Mouse (Mus musculus): Measurements from ENCODE around the gene Ncapd3. TPM values are rescaled to one million over a fixed set of nuclear protein-coding genes. Genes with fewer than 3 reads are reported as not detected.

Gene Ncapd3
- polyA plus RNA-seq, 1 experiment from 2014 or later, result 36.4 TPM

DNA sequence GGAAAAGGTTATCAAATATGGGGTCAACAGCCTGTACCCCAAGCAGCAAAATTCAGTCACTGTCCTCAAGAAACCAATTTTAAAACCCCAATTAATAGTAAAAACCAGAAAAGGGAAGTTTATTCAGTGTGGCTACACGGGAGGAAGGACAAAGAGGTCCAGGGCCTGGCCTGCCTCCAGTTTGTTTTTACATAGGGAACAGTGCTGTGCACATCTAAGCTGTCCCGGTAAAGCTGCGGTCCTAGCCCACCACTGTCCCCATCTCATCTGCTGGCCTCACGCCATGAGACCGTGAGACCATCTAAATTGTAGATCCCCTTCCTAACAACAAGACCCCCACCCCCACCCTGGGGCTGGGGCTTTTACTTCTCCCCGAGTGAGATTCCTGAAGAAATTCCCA lies 95.5 kb downstream of the Ncapd3 start:
- Histone ChIP-seq H3K4me2 (no peak overlapping the region), H3K9me3 (no peaks in the 10 kb centered on the region), H3K27ac (no peak overlapping the region), H3K27me3 (no peaks in the 10 kb centered on the region), H3K4me1 (replicated peaks) (peaks cover 4% of the 10 kb centered on the region; the same call in 1 of the 2 replicates), H3K36me3 (no peaks in the 10 kb centered on the region; the same call in 1 of the 2 replicates), H3K9ac (replicated peaks) (no peak overlapping the region), H3K4me3 (replicated peaks) (no peak overlapping the region)
- no peak for ATAC-seq (ENCODE audit: insufficient number of reproducible peaks, insufficient read depth, low FRiP score, low TSS enrichment, low read depth)
- WGBS, result 65% methylated on average over 6 of the region's 6 CpGs

DNA sequence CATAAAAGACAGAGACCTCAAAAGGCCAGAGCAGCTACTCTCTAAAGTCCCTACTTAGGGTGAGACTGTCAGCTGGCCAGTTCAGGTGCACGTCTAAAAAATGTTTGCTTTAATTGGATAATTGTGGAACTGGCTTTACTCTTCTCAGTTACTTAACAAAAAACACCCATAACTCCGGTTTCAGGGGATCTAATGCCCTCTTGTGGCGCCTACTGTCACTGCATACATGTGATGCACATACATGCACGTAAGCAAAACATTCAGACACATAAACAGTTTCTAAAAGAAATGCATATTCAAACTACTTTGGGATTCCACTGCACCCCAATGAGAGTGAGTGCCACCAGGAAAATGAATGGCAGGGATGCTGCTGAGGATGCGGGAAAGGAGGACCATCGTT lies 96.6 kb downstream of the Ncapd3 start:
- 85% methylated on average over 6 of the region's 6 CpGs for WGBS
- Histone ChIP-seq H3K4me3 (replicated peaks) (no peak overlapping the region), H3K27ac (no peak overlapping the region), H3K27me3 (no peaks in the 10 kb centered on the region), H3K9ac (replicated peaks) (no peak overlapping the region), H3K4me1 (replicated peaks) (no peaks in the 10 kb centered on the region; the same call in 1 of the 2 replicates), H3K4me2 (no peak overlapping the region), H3K9me3 (no peaks in the 10 kb centered on the region), H3K36me3 (no peaks in the 10 kb centered on the region; the same call in 1 of the 2 replicates)
- no peak for ATAC-seq (ENCODE audit: insufficient number of reproducible peaks, insufficient read depth, low FRiP score, low TSS enrichment, low read depth)

DNA sequence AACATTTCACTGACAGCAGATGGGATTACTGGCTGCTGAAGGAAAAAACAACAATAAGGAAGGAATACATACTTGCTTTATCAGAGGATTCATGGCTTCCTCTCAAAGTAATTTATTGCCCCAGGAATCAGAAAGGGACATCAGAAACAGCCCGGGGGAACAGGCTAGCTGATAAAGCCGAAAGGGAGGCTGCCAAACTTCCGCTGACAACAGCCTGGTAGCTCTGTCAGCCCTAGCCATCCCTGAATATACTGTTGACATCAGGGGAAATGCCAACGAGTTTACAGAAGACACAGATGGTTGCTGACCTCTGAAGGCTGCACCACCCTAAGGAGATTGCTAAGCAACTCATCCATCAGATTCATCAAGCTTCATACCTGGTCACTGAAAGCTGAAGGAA lies 98.7 kb downstream of the Ncapd3 start:
- Histone ChIP-seq H3K27me3 (no peaks in the 10 kb centered on the region), H3K4me3 (replicated peaks) (no peak overlapping the region), H3K9me3 (no peaks in the 10 kb centered on the region), H3K9ac (replicated peaks) (no peak overlapping the region), H3K36me3 (peaks cover 4% of the 10 kb centered on the region; the same call in 1 of the 2 replicates), H3K4me2 (no peak overlapping the region), H3K4me1 (replicated peaks) (no peaks in the 10 kb centered on the region), H3K27ac (no peak overlapping the region)
- ATAC-seq (ENCODE audit: insufficient number of reproducible peaks, insufficient read depth, low FRiP score, low TSS enrichment, low read depth), result no peak
- 73% methylated on average over 4 of the region's 4 CpGs for WGBS

DNA sequence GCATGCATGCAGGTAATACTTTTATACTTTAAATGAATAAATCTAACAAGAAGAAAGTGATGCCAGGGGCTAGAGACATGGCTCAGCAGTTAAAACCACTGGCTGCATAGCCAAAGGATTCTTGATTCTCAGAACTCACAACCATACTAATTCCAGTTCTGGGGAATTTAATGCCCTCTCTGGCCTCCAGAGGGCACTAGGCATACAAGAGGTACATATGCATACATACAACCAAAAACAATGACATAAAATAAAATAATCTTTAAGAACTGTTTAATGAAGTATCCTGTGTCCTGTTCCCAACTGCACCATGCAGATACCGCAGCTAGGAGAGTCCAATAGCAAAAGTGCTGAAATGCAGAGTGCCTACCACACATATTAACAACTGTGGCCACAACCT lies 104.4 kb downstream of the Ncapd3 start:
- no peak for ATAC-seq (ENCODE audit: insufficient number of reproducible peaks, insufficient read depth, low FRiP score, low TSS enrichment, low read depth)

DNA sequence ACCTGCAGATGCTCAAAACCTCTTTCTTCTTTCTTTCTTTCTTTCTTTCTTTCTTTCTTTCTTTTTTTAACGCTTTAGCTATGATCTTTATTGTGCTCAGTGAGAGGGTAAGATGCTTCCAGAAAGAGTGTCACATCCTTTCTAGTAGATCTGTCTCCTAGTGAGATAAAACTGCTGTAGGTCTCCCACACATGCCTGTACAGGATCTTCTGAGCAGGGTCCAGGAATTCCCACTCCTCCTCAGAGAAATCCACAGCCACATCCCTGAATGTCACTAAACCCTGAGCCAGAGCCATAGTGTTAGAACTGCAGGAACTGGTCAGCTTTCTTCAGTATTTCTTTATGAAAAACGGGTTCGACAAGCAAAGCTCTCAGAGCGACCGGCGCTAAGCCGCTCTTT lies 105.4 kb downstream of the Ncapd3 start:
- 90% methylated on average over 7 of the region's 7 CpGs for WGBS
- H3K4me3 ChIP-seq (replicated peaks), result no peak overlapping the region
- no peaks in the 10 kb centered on the region for H3K27me3 ChIP-seq
- no peak overlapping the region for H3K27ac ChIP-seq
- no peak overlapping the region for H3K4me2 ChIP-seq
- peaks cover 8% of the 10 kb centered on the region; the same call in 1 of the 2 replicates for H3K36me3 ChIP-seq
- no peaks in the 10 kb centered on the region for H3K9me3 ChIP-seq
- no peak overlapping the region for H3K9ac ChIP-seq (replicated peaks)
- H3K4me1 ChIP-seq (replicated peaks), result no peaks in the 10 kb centered on the region
- ATAC-seq (ENCODE audit: insufficient number of reproducible peaks, insufficient read depth, low FRiP score, low TSS enrichment, low read depth), result no peak

More for the DNA sequence above, 104.4 kb downstream of the Ncapd3 start:
- Histone ChIP-seq H3K9ac (replicated peaks) (no peak overlapping the region), H3K9me3 (no peaks in the 10 kb centered on the region), H3K27me3 (no peaks in the 10 kb centered on the region), H3K4me2 (no peak overlapping the region), H3K27ac (no peak overlapping the region), H3K36me3 (peaks cover 8% of the 10 kb centered on the region; the same call in 1 of the 2 replicates), H3K4me1 (replicated peaks) (no peaks in the 10 kb centered on the region), H3K4me3 (replicated peaks) (no peak overlapping the region)
- 74% methylated on average over 1 of the region's 1 CpGs for WGBS

DNA sequence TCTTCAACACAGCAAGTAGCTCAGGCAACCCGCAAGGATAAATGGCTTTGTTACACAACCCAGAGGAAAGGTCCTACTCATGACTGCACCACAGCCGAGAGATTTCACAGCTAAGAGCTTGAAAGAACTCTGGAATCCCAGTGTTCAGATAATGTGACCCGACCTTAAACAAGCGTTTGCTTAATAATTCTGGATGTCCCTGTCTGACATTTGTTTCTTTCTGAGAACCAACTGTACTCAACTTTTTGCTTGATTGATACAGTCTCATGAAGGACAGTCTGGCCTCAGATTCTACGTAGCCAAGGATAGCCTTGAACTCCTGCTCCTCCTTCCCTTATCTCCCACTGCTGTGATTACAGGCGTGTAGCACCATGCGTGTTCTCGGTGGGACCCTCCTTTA lies 106.7 kb downstream of the Ncapd3 start:
- no peak for ATAC-seq (ENCODE audit: insufficient number of reproducible peaks, insufficient read depth, low FRiP score, low TSS enrichment, low read depth)
- Histone ChIP-seq H3K4me2 (no peak overlapping the region), H3K4me3 (replicated peaks) (no peak overlapping the region), H3K4me1 (replicated peaks) (no peaks in the 10 kb centered on the region), H3K9me3 (no peaks in the 10 kb centered on the region), H3K27ac (no peak overlapping the region), H3K27me3 (no peaks in the 10 kb centered on the region), H3K36me3 (peaks cover 21% of the 10 kb centered on the region), H3K9ac (replicated peaks) (no peak overlapping the region)
- 87% methylated on average over 8 of the region's 8 CpGs for WGBS

DNA sequence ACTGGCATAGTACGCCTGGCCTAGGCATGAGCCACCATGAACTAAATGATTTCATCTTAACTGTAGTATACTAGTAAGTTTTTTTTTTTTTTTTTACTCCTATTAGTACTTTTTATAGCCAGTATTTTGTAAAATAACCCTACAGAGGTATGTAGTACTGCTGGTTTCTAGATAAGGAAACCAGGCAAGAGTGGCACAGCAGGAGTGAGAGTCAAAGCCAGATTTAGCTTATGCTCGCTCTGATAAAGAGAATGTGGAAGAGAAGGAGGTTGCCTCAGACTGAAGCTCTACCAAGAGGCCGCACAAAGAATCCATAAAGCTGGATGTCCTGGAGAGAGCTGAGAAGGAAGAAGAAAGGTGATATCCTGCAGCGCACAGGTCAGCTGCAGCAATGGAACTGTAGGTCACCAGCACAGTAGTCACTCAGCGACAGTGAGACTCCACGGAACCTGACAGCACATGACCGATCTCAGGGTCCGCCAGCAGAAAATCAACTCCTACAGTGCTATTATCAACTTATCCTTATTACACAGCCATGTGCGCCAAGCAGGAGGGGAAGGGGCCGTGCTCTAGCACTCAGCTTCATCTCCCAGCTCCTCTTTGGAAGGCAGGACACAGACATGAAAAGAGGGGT lies 110.6 kb downstream of the Ncapd3 start:
- H3K9ac ChIP-seq (replicated peaks), result no peak overlapping the region
- H3K9me3 ChIP-seq, result no peaks in the 10 kb centered on the region
- H3K27me3 ChIP-seq, result no peaks in the 10 kb centered on the region
- no peaks in the 10 kb centered on the region for H3K4me1 ChIP-seq (replicated peaks)
- peaks cover 36% of the 10 kb centered on the region for H3K36me3 ChIP-seq
- no peak for ATAC-seq (ENCODE audit: insufficient number of reproducible peaks, insufficient read depth, low FRiP score, low TSS enrichment, low read depth)
- H3K4me2 ChIP-seq, result no peak overlapping the region
- WGBS, result 95% methylated on average over 10 of the region's 10 CpGs
- H3K4me3 ChIP-seq (replicated peaks), result no peak overlapping the region
- no peak overlapping the region for H3K27ac ChIP-seq

DNA sequence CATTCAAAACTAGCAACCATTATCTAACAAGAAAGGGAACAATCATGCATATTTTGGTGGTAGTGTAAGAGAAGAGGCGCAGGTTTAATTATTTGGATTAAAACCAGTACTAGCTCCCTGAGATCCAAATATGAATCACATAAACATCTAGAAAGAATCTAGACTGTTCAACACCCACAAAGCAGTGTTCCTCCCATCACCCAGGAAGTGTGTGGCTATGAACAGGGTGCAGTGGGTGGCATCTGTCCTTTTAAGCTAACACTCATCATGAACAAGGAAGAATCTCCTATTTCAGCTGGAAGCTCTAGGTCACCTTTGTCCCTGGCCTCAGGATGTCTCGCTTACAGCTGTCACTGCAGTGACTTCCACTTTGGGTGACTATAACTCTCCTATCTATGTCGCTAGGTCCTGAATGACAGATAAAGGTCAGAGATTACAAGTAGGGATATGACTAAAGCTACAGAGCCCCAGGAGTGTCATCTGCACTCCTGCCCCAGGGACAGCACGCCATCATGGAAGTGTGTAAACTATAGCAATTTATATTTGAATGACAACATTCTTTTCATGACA lies 114.4 kb downstream of the Ncapd3 start:
- peaks cover 42% of the 10 kb centered on the region for H3K36me3 ChIP-seq
- no peak overlapping the region for H3K27ac ChIP-seq
- H3K4me2 ChIP-seq, result no peak overlapping the region

More for the DNA sequence above, 114.4 kb downstream of the Ncapd3 start:
- no peak overlapping the region for H3K9ac ChIP-seq (replicated peaks)
- H3K4me1 ChIP-seq (replicated peaks), result peaks cover 12% of the 10 kb centered on the region
- H3K4me3 ChIP-seq (replicated peaks), result no peak overlapping the region
- H3K9me3 ChIP-seq, result no peaks in the 10 kb centered on the region
- H3K27me3 ChIP-seq, result no peaks in the 10 kb centered on the region
- WGBS, result 90% methylated on average over 4 of the region's 4 CpGs
- no peak for ATAC-seq (ENCODE audit: insufficient number of reproducible peaks, insufficient read depth, low FRiP score, low TSS enrichment, low read depth)

Other genes starting within 250 kb of the Ncapd3 start
- gene Glb1l2, start 223.7 kb upstream of the Ncapd3 start, polyA plus RNA-seq (2016; fragmentation: Nextera tagmentation; extraction: Ambion mirVana), result 4.5 and 4.7 TPM in 2 replicates
- not detected in 2 replicates for gene Glb1l3, start 169.3 kb upstream of the Ncapd3 start, polyA plus RNA-seq (2016; fragmentation: Nextera tagmentation; extraction: Ambion mirVana)
- gene Gm1110, start 107.1 kb upstream of the Ncapd3 start, polyA plus RNA-seq (2016; fragmentation: Nextera tagmentation; extraction: Ambion mirVana), result not detected in 2 replicates
- 50.4 and 51.2 TPM in 2 replicates for gene Acad8, start 30.6 kb upstream of the Ncapd3 start, polyA plus RNA-seq (2016; fragmentation: Nextera tagmentation; extraction: Ambion mirVana)
- 167 and 173 TPM in 2 replicates for gene Thyn1, start 30.5 kb upstream of the Ncapd3 start, polyA plus RNA-seq (2016; fragmentation: Nextera tagmentation; extraction: Ambion mirVana)
- gene Vps26b, start 110 bp upstream of the Ncapd3 start, polyA plus RNA-seq (2016; fragmentation: Nextera tagmentation; extraction: Ambion mirVana), result 44.0 and 45.4 TPM in 2 replicates
- 127 and 131 TPM in 2 replicates for gene Jam3, start 125.2 kb downstream of the Ncapd3 start, polyA plus RNA-seq (2016; fragmentation: Nextera tagmentation; extraction: Ambion mirVana)